Mouse (Mus musculus): ENCODE data around the gene Farp1. TPM values are rescaled to one million over a fixed set of nuclear protein-coding genes. Genes with fewer than 3 reads are reported as not detected.

Gene Farp1
- total and polyA plus RNA-seq, 3 experiments, result 6.4 to 11.1 (median 10.9) TPM

- H3K36me3 ChIP-seq (ENCODE audit: control insufficient read depth, insufficient read depth, low read length), result no peaks in the 10 kb centered on the region
- H3K27me3 ChIP-seq (ENCODE audit: control insufficient read depth, insufficient read depth, low read length), result no peaks in the 10 kb centered on the region
- TF ChIP-seq EP300 (IDR thresholded peaks at IDR 0.05; ENCODE audit: insufficient read depth, low read depth, low read length), result no peak
- TF ChIP-seq POLR2A (IDR thresholded peaks at IDR 0.05; ENCODE audit: insufficient read depth, low read depth, low read length), result no peak
- no peak for TF ChIP-seq CTCF (IDR thresholded peaks at IDR 0.05)
- intact Hi-C loops (cut with DNase I), result no loop called here
- H3K27ac ChIP-seq, result no peak overlapping the region
- H3K4me3 ChIP-seq, result no peak overlapping the region
- peaks cover 3% of the 10 kb centered on the region for H3K4me1 ChIP-seq (ENCODE audit: control insufficient read depth, insufficient read depth, low read length)
- DNase-seq, result no peak
- H3K9ac ChIP-seq (ENCODE audit: low read depth, low read length), result no peak overlapping the region
- 77% methylated on average over 10 of the region's 10 CpGs for WGBS
- no peaks in the 10 kb centered on the region for H3K79me2 ChIP-seq (replicated peaks; ENCODE audit: control insufficient read depth, insufficient read depth, low read length)
Observed at GRCm38 (mm10) chr14:121276016-121276415, 241.0 kb downstream of the Farp1 start.

GRCm38 (mm10) chr14:121279106-121279505, 244.1 kb downstream of the Farp1 start:
- Histone ChIP-seq H3K27me3 (ENCODE audit: control insufficient read depth, insufficient read depth, low read length) (no peaks in the 10 kb centered on the region), H3K4me1 (ENCODE audit: control insufficient read depth, insufficient read depth, low read length) (peaks cover 5% of the 10 kb centered on the region), H3K36me3 (ENCODE audit: control insufficient read depth, insufficient read depth, low read length) (no peaks in the 10 kb centered on the region), H3K27ac (no peak overlapping the region), H3K79me2 (replicated peaks; ENCODE audit: control insufficient read depth, insufficient read depth, low read length) (no peaks in the 10 kb centered on the region), H3K4me3 (no peak overlapping the region), H3K9ac (ENCODE audit: low read depth, low read length) (no peak overlapping the region)
- intact Hi-C loops (cut with DNase I), result loop anchor here (1.0 kb wide), 2 partner anchors 100 to 172 kb away; no protein-coding TSS in a partner anchor
- TF ChIP-seq POLR2A (IDR thresholded peaks at IDR 0.05; ENCODE audit: insufficient read depth, low read depth, low read length), result no peak
- peak; percentile 95 for TF ChIP-seq EP300 (IDR thresholded peaks at IDR 0.05; ENCODE audit: insufficient read depth, low read depth, low read length)
- peak; percentile 99 for TF ChIP-seq CTCF (IDR thresholded peaks at IDR 0.05)
- WGBS, result 26% methylated on average over 6 of the region's 6 CpGs
- DNase-seq, result peak; percentile 76 to 86

GRCm38 (mm10) chr14:121280601-121281335, 245.8 kb downstream of the Farp1 start:
- TF ChIP-seq CTCF (IDR thresholded peaks at IDR 0.05) (no peak), POLR2A (IDR thresholded peaks at IDR 0.05; ENCODE audit: insufficient read depth, low read depth, low read length) (no peak), EP300 (IDR thresholded peaks at IDR 0.05; ENCODE audit: insufficient read depth, low read depth, low read length) (no peak)
- 50% methylated on average over 16 of the region's 16 CpGs for WGBS
- intact Hi-C loops (cut with DNase I), result loop anchor here (5.0 kb wide), 2 partner anchors 47 to 62 kb away; no protein-coding TSS in a partner anchor
- Histone ChIP-seq H3K9ac (ENCODE audit: low read depth, low read length) (no peak overlapping the region), H3K36me3 (ENCODE audit: control insufficient read depth, insufficient read depth, low read length) (no peaks in the 10 kb centered on the region), H3K27me3 (ENCODE audit: control insufficient read depth, insufficient read depth, low read length) (no peaks in the 10 kb centered on the region), H3K79me2 (replicated peaks; ENCODE audit: control insufficient read depth, insufficient read depth, low read length) (no peaks in the 10 kb centered on the region), H3K4me1 (ENCODE audit: control insufficient read depth, insufficient read depth, low read length) (peaks cover 5% of the 10 kb centered on the region), H3K4me3 (no peak overlapping the region), H3K27ac (no peak overlapping the region)
- DNase-seq, result no peak

- H3K4me1 ChIP-seq (ENCODE audit: control insufficient read depth, insufficient read depth, low read length), result peaks cover 5% of the 10 kb centered on the region
- H3K4me3 ChIP-seq, result no peak overlapping the region
- H3K27ac ChIP-seq, result no peak overlapping the region
- H3K79me2 ChIP-seq (replicated peaks; ENCODE audit: control insufficient read depth, insufficient read depth, low read length), result no peaks in the 10 kb centered on the region
- no peak overlapping the region for H3K9ac ChIP-seq (ENCODE audit: low read depth, low read length)
- intact Hi-C loops (cut with DNase I), result loop anchor here (5.0 kb wide), 2 partner anchors 46 to 61 kb away; no protein-coding TSS in a partner anchor
- no peak for TF ChIP-seq POLR2A (IDR thresholded peaks at IDR 0.05; ENCODE audit: insufficient read depth, low read depth, low read length)
- TF ChIP-seq CTCF (IDR thresholded peaks at IDR 0.05), result no peak
- TF ChIP-seq EP300 (IDR thresholded peaks at IDR 0.05; ENCODE audit: insufficient read depth, low read depth, low read length), result no peak
- no peak for DNase-seq
- H3K36me3 ChIP-seq (ENCODE audit: control insufficient read depth, insufficient read depth, low read length), result no peaks in the 10 kb centered on the region
- no peaks in the 10 kb centered on the region for H3K27me3 ChIP-seq (ENCODE audit: control insufficient read depth, insufficient read depth, low read length)
Observed at GRCm38 (mm10) chr14:121281336-121281710, 246.3 kb downstream of the Farp1 start.

- H3K9ac ChIP-seq (ENCODE audit: low read depth, low read length), result no peak overlapping the region
- intact Hi-C loops (cut with DNase I), result no loop called here
- H3K4me3 ChIP-seq, result no peak overlapping the region
- DNase-seq, result no peak
- peaks cover 3% of the 10 kb centered on the region; the same call in 1 of the 2 replicates for H3K4me1 ChIP-seq (ENCODE audit: control insufficient read depth, insufficient read depth, low read length)
- H3K36me3 ChIP-seq (ENCODE audit: control insufficient read depth, insufficient read depth, low read length), result no peaks in the 10 kb centered on the region
- TF ChIP-seq POLR2A (IDR thresholded peaks at IDR 0.05; ENCODE audit: insufficient read depth, low read depth, low read length) (no peak), EP300 (IDR thresholded peaks at IDR 0.05; ENCODE audit: insufficient read depth, low read depth, low read length) (no peak), CTCF (IDR thresholded peaks at IDR 0.05) (peak; percentile 64)
- WGBS, result 91% methylated on average over 14 of the region's 14 CpGs
- H3K79me2 ChIP-seq (replicated peaks; ENCODE audit: control insufficient read depth, insufficient read depth, low read length), result no peaks in the 10 kb centered on the region
- no peaks in the 10 kb centered on the region for H3K27me3 ChIP-seq (ENCODE audit: control insufficient read depth, insufficient read depth, low read length)
- no peak overlapping the region for H3K27ac ChIP-seq
Observed at GRCm38 (mm10) chr14:121285379-121286120, 250.6 kb downstream of the Farp1 start.

GRCm38 (mm10) chr14:121291881-121292280, 256.9 kb downstream of the Farp1 start:
- 85% methylated on average over 8 of the region's 8 CpGs for WGBS
- intact Hi-C loops (cut with DNase I), result no loop called here
- Histone ChIP-seq H3K36me3 (ENCODE audit: control insufficient read depth, insufficient read depth, low read length) (peaks cover 4% of the 10 kb centered on the region; the same call in 1 of the 2 replicates), H3K9ac (ENCODE audit: low read depth, low read length) (no peak overlapping the region), H3K27me3 (ENCODE audit: control insufficient read depth, insufficient read depth, low read length) (no peaks in the 10 kb centered on the region), H3K79me2 (replicated peaks; ENCODE audit: control insufficient read depth, insufficient read depth, low read length) (no peaks in the 10 kb centered on the region), H3K27ac (no peak overlapping the region), H3K4me1 (ENCODE audit: control insufficient read depth, insufficient read depth, low read length) (no peaks in the 10 kb centered on the region), H3K4me3 (no peak overlapping the region)
- TF ChIP-seq POLR2A (IDR thresholded peaks at IDR 0.05; ENCODE audit: insufficient read depth, low read depth, low read length), result no peak
- DNase-seq, result no peak

Measured in heart, adult 2 months (tissue).